Mouse (Mus musculus): ENCODE measurements at regions not wholly inside any gene's neighbourhood (a gene's known extent, or its start where the extent isn't known, plus 50 kb on each side); places are given as distances from the start of the nearest gene placed in this dataset.

- intact Hi-C loops (cut with DNase I) = no loop called here
Measured at GRCm38 (mm10) chr3:131795108-131796005, 230.8 kb downstream of the Papss1 start.

GRCm38 (mm10) chr3:131799774-131800173 is 235.2 kb downstream of the Papss1 start:
- intact Hi-C loops (cut with DNase I) = no loop called here
- no peak for DNase-seq

More at GRCm38 (mm10) chr3:131795108-131796005, 230.8 kb downstream of the Papss1 start:
- DNase-seq = no peak

- intact Hi-C loops (cut with DNase I) = no loop called here
- no peak for DNase-seq
Measured at GRCm38 (mm10) chr3:131801551-131801950, 237.0 kb downstream of the Papss1 start.

- DNase-seq = no peak
- intact Hi-C loops (cut with DNase I) = no loop called here
Measured at GRCm38 (mm10) chr3:131802841-131803240, 238.3 kb downstream of the Papss1 start.

- intact Hi-C loops (cut with DNase I) = no loop called here
- DNase-seq = no peak
Measured at GRCm38 (mm10) chr3:131808127-131808526, 243.6 kb downstream of the Papss1 start.

- intact Hi-C loops (cut with DNase I) = no loop called here
- peak in 1 of 2 experiments; percentile 3 for DNase-seq
Measured at GRCm38 (mm10) chr3:131812968-131813367, 248.4 kb downstream of the Papss1 start.

GRCm38 (mm10) chr3:131818806-131819205 is 254.2 kb downstream of the Papss1 start:
- intact Hi-C loops (cut with DNase I) = no loop called here
- DNase-seq = no peak

- intact Hi-C loops (cut with DNase I) = no loop called here
- no peak for DNase-seq
Measured at GRCm38 (mm10) chr3:131857442-131857841, 227.7 kb upstream of the Dkk2 start.

GRCm38 (mm10) chr3:131859083-131859482 is 226.0 kb upstream of the Dkk2 start:
- DNase-seq = no peak
- intact Hi-C loops (cut with DNase I) = no loop called here

GRCm38 (mm10) chr3:131865106-131865505 is 220.0 kb upstream of the Dkk2 start:
- no peak for DNase-seq
- intact Hi-C loops (cut with DNase I) = no loop called here

GRCm38 (mm10) chr3:131867266-131867665 is 217.8 kb upstream of the Dkk2 start:
- DNase-seq = no peak
- intact Hi-C loops (cut with DNase I) = no loop called here

- intact Hi-C loops (cut with DNase I) = no loop called here
- DNase-seq = no peak
Measured at GRCm38 (mm10) chr3:131868219-131868964, 216.7 kb upstream of the Dkk2 start.

- intact Hi-C loops (cut with DNase I) = no loop called here
- DNase-seq = no peak
Measured at GRCm38 (mm10) chr3:131869306-131869705, 215.8 kb upstream of the Dkk2 start.

GRCm38 (mm10) chr3:131882667-131883066 is 202.4 kb upstream of the Dkk2 start:
- intact Hi-C loops (cut with DNase I) = no loop called here
- DNase-seq = no peak

GRCm38 (mm10) chr3:131886470-131886869 is 198.6 kb upstream of the Dkk2 start:
- intact Hi-C loops (cut with DNase I) = no loop called here
- peak in 1 of 2 experiments; percentile 16 for DNase-seq

GRCm38 (mm10) chr3:131886984-131887383 is 198.1 kb upstream of the Dkk2 start:
- no peak for DNase-seq
- intact Hi-C loops (cut with DNase I) = no loop called here

- DNase-seq = no peak
- intact Hi-C loops (cut with DNase I) = no loop called here
Measured at GRCm38 (mm10) chr3:131887670-131888069, 197.4 kb upstream of the Dkk2 start.

GRCm38 (mm10) chr3:131891941-131892340 is 193.2 kb upstream of the Dkk2 start:
- intact Hi-C loops (cut with DNase I) = no loop called here
- DNase-seq = no peak

GRCm38 (mm10) chr3:131893061-131893804 is 191.9 kb upstream of the Dkk2 start:
- DNase-seq = no peak
- intact Hi-C loops (cut with DNase I) = no loop called here

- no peak for DNase-seq
- intact Hi-C loops (cut with DNase I) = no loop called here
Measured at GRCm38 (mm10) chr3:131895057-131895456, 190.0 kb upstream of the Dkk2 start.

- intact Hi-C loops (cut with DNase I) = no loop called here
- no peak for DNase-seq
Measured at GRCm38 (mm10) chr3:131913534-131913933, 171.6 kb upstream of the Dkk2 start.

Data from heart, postnatal 14 days (tissue).